Mouse (Mus musculus) brain, embryonic 14.5 days (tissue): ENCODE data around the gene Gm49661.
A peak's percentile ranks its signal among the peaks of the same experiment; 100 is the strongest.

Source experiments
- CTCF ChIP-seq: fragments of 200-500 bp; IDR thresholded peaks from 2 replicates; pipeline ENCODE4 v1.5.1; 2012; ENCODE audit warnings: inconsistent platforms, mild to moderate bottlenecking, moderate library complexity, borderline replicate concordance; ENCODE audit not compliant: insufficient read depth, insufficient read length; ENCODE audit errors: extremely low read depth
- POLR2A ChIP-seq: fragments of 200-500 bp; IDR thresholded peaks from 2 replicates; pipeline ENCODE4 v1.6.1; 2012; ENCODE audit warnings: mild to moderate bottlenecking, inconsistent platforms, borderline replicate concordance; ENCODE audit not compliant: poor library complexity, insufficient read depth, insufficient read length, severe bottlenecking; ENCODE audit errors: extremely low read depth

DNA sequence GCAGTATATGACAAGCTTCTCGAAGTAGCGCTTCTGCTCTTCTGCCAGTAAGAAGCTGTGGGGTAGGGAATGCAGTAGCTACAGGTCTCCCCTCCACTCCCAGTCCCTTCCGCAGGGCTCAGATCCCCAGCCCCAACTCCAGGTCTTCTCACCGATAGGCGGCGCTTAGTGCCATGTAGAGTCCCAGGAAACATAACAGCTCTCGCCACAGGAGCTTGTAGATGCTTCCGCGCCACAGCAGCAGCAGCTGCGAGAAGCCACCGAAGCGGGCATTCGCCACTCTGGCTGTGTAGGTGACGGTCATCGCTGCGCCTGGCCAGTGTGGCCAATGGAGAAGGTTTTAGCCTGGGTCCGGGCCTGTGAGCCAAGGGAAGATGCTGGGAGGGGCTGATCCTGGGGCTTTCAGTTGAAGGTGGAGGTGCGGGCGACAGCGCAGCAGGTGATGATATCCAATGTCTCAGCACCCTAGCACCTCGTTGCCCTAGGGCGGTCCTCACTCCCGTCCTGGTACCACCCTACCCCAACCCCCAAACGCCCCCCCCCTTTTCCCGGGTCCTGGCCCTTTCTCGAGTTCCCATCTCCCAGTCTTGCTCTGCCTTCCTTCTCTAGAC is 44.1 kb upstream of the Gm49661 start:
- no peak for TF ChIP-seq POLR2A
- peak; percentile 72 for TF ChIP-seq CTCF
